Mouse (Mus musculus): ENCODE measurements around the gene Prkce.

DNA sequence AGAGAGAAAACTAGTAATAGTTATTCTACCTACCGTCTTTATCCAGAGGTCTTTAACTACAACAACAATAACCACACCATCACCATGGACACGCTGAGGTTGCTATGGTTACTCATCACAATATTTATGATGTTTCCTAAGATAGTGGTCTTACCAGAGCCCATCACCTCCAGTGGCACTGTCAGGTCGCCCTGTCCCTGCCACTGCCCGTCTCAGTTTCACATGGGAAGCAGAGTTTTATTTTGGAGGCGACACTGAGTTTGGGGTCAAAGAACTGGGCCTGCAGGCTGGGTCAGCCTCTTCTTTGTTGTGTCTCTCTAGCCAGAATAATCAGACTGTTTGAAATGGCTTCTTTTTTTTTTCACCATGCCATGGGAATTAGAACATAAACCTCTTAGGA, 402.9 kb downstream of the Prkce start:
- TF ChIP-seq CTCF (IDR thresholded peaks at IDR 0.05; ENCODE audit: low read depth) (no peak), EP300 (IDR thresholded peaks at IDR 0.05; ENCODE audit: low read depth) (no peak)
